Mouse (Mus musculus) megakaryocyte, embryonic 14.5 days (primary cell): ENCODE data around the gene Syne3.

ENCODE experiments used
- FLI1 ChIP-seq: IDR thresholded peaks from 2 replicates; pipeline ENCODE4 v1.6.1; 2012; ENCODE audit warnings: low read length, inconsistent platforms, mixed read lengths
- GATA1 ChIP-seq: IDR thresholded peaks from 3 replicates; pipeline ENCODE4 v1.6.1; 2012; ENCODE audit warnings: mixed read lengths, low read length, inconsistent platforms, borderline replicate concordance

DNA sequence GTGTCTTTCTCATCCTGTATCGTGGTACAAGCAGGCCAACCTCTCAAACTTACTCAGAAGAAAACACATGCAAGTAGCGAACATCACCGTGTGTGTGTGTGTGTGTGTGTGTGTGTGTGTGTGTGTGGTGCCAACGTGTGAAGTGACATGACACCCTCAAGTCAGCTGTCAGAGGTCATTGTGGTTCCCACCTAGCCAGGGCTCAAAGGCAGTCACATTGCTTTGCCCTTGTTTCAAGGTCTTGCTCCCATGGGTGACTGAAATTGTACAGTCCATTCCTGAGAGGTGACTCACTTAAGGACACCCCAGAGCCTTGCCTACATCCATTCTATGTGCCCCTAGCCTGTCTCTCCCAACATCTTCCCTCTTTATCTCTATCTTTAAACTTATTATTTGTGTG lies 40.0 kb downstream of the Syne3 start:
- no peak for TF ChIP-seq FLI1
- no peak for TF ChIP-seq GATA1
